Mouse (Mus musculus): Measurements from ENCODE around the gene Yipf4. TPM values are rescaled to one million over a fixed set of nuclear protein-coding genes. Genes with fewer than 3 reads are reported as not detected.

The Yipf4 gene
- total RNA-seq (2014; rRNA removed) (40.5 and 41.8 TPM in 2 replicates), polyA plus RNA-seq (2015; fragmentation: Nextera tagmentation; extraction: Ambion mirVana) (46.8 and 51.7 TPM in 2 replicates)

GRCm38 (mm10) chr17:74489024-74489900, at the start of gene Yipf4:
Yipf4 (plus strand) TSS chr17:74489493.
- Histone ChIP-seq H3K9ac (replicated peaks; ENCODE audit: low read length, poor library complexity, severe bottlenecking) (peak within 1 kb of the TSS; percentile 92), H3K4me3 (ENCODE audit: low read depth, low read length) (peak within 1 kb of the TSS; percentile 100), H3K27ac (ENCODE audit: low read depth, low read length) (peak within 1 kb of the TSS; percentile 81), H3K36me3 (ENCODE audit: insufficient read depth, low read length) (peaks cover 6% of the 10 kb centered on the region; the same call in 1 of the 2 replicates), H3K9me3 (ENCODE audit: low read length) (no peaks in the 10 kb centered on the region), H3K4me2 (ENCODE audit: low read depth, low read length, poor library complexity, severe bottlenecking) (peak within 1 kb of the TSS; percentile 62), H3K4me1 (ENCODE audit: insufficient read depth, low read length) (no peaks in the 10 kb centered on the region), H3K27me3 (ENCODE audit: insufficient read depth, low read length) (no peaks in the 10 kb centered on the region)
- WGBS = 5% methylated on average over 58 of the region's 58 CpGs
- ATAC-seq (ENCODE audit: low FRiP score) (peak; percentile 98), DNase-seq (ENCODE audit: low spot score) (peak; percentile 98)
- TF ChIP-seq CTCF (IDR thresholded peaks at IDR 0.05) = no peak

- Histone ChIP-seq H3K4me2 (ENCODE audit: low read depth, low read length, poor library complexity, severe bottlenecking) (no peak overlapping the region), H3K27me3 (ENCODE audit: insufficient read depth, low read length) (no peaks in the 10 kb centered on the region), H3K4me3 (ENCODE audit: low read depth, low read length) (no peak overlapping the region), H3K9ac (replicated peaks; ENCODE audit: low read length, poor library complexity, severe bottlenecking) (no peak overlapping the region), H3K36me3 (ENCODE audit: insufficient read depth, low read length) (no peaks in the 10 kb centered on the region), H3K27ac (ENCODE audit: low read depth, low read length) (no peak overlapping the region), H3K9me3 (ENCODE audit: low read length) (no peaks in the 10 kb centered on the region), H3K4me1 (ENCODE audit: insufficient read depth, low read length) (no peaks in the 10 kb centered on the region)
- 78% methylated on average over 5 of the region's 5 CpGs for WGBS
- ATAC-seq (ENCODE audit: low FRiP score) = no peak
- TF ChIP-seq CTCF (IDR thresholded peaks at IDR 0.05) = no peak
- DNase-seq (ENCODE audit: low spot score) = no peak
These were observed 48.8 kb upstream of the Yipf4 start for GRCm38 (mm10) chr17:74440486-74440885.

GRCm38 (mm10) chr17:74449776-74450175, 39.5 kb upstream of the Yipf4 start:
- H3K36me3 ChIP-seq (ENCODE audit: insufficient read depth, low read length) = no peaks in the 10 kb centered on the region
- no peak for ATAC-seq (ENCODE audit: low FRiP score)
- TF ChIP-seq CTCF (IDR thresholded peaks at IDR 0.05) = no peak
- no peak overlapping the region for H3K27ac ChIP-seq (ENCODE audit: low read depth, low read length)
- no peak for DNase-seq (ENCODE audit: low spot score)
- WGBS = 89% methylated on average over 10 of the region's 10 CpGs
- H3K9me3 ChIP-seq (ENCODE audit: low read length) = no peaks in the 10 kb centered on the region
- no peaks in the 10 kb centered on the region for H3K4me1 ChIP-seq (ENCODE audit: insufficient read depth, low read length)
- H3K9ac ChIP-seq (replicated peaks; ENCODE audit: low read length, poor library complexity, severe bottlenecking) = no peak overlapping the region
- no peak overlapping the region for H3K4me3 ChIP-seq (ENCODE audit: low read depth, low read length)
- H3K4me2 ChIP-seq (ENCODE audit: low read depth, low read length, poor library complexity, severe bottlenecking) = no peak overlapping the region
- H3K27me3 ChIP-seq (ENCODE audit: insufficient read depth, low read length) = no peaks in the 10 kb centered on the region

GRCm38 (mm10) chr17:74453928-74454327, 35.4 kb upstream of the Yipf4 start:
- Histone ChIP-seq H3K4me2 (ENCODE audit: low read depth, low read length, poor library complexity, severe bottlenecking) (no peak overlapping the region), H3K9ac (replicated peaks; ENCODE audit: low read length, poor library complexity, severe bottlenecking) (no peak overlapping the region), H3K4me1 (ENCODE audit: insufficient read depth, low read length) (no peaks in the 10 kb centered on the region), H3K9me3 (ENCODE audit: low read length) (no peaks in the 10 kb centered on the region), H3K27me3 (ENCODE audit: insufficient read depth, low read length) (no peaks in the 10 kb centered on the region), H3K27ac (ENCODE audit: low read depth, low read length) (no peak overlapping the region), H3K36me3 (ENCODE audit: insufficient read depth, low read length) (no peaks in the 10 kb centered on the region), H3K4me3 (ENCODE audit: low read depth, low read length) (no peak overlapping the region)
- 86% methylated on average over 3 of the region's 3 CpGs for WGBS
- no peak for DNase-seq (ENCODE audit: low spot score)
- ATAC-seq (ENCODE audit: low FRiP score) = no peak
- no peak for TF ChIP-seq CTCF (IDR thresholded peaks at IDR 0.05)

- WGBS = 89% methylated on average over 1 of the region's 1 CpGs
- TF ChIP-seq CTCF (IDR thresholded peaks at IDR 0.05) = no peak
- H3K9me3 ChIP-seq (ENCODE audit: low read length) = no peaks in the 10 kb centered on the region
These were observed 34.6 kb upstream of the Yipf4 start for GRCm38 (mm10) chr17:74454660-74455059.

GRCm38 (mm10) chr17:74455426-74455825, 33.9 kb upstream of the Yipf4 start:
- Histone ChIP-seq H3K9ac (replicated peaks; ENCODE audit: low read length, poor library complexity, severe bottlenecking) (no peak overlapping the region), H3K27me3 (ENCODE audit: insufficient read depth, low read length) (no peaks in the 10 kb centered on the region), H3K27ac (ENCODE audit: low read depth, low read length) (no peak overlapping the region), H3K4me1 (ENCODE audit: insufficient read depth, low read length) (no peaks in the 10 kb centered on the region), H3K9me3 (ENCODE audit: low read length) (no peaks in the 10 kb centered on the region), H3K4me3 (ENCODE audit: low read depth, low read length) (no peak overlapping the region), H3K36me3 (ENCODE audit: insufficient read depth, low read length) (no peaks in the 10 kb centered on the region), H3K4me2 (ENCODE audit: low read depth, low read length, poor library complexity, severe bottlenecking) (no peak overlapping the region)
- 88% methylated on average over 4 of the region's 4 CpGs for WGBS
- DNase-seq (ENCODE audit: low spot score) (no peak), ATAC-seq (ENCODE audit: low FRiP score) (no peak)
- TF ChIP-seq CTCF (IDR thresholded peaks at IDR 0.05) = no peak

More at GRCm38 (mm10) chr17:74454660-74455059, 34.6 kb upstream of the Yipf4 start:
- Histone ChIP-seq H3K36me3 (ENCODE audit: insufficient read depth, low read length) (no peaks in the 10 kb centered on the region), H3K4me1 (ENCODE audit: insufficient read depth, low read length) (no peaks in the 10 kb centered on the region), H3K4me2 (ENCODE audit: low read depth, low read length, poor library complexity, severe bottlenecking) (no peak overlapping the region), H3K27me3 (ENCODE audit: insufficient read depth, low read length) (no peaks in the 10 kb centered on the region), H3K9ac (replicated peaks; ENCODE audit: low read length, poor library complexity, severe bottlenecking) (no peak overlapping the region), H3K27ac (ENCODE audit: low read depth, low read length) (no peak overlapping the region), H3K4me3 (ENCODE audit: low read depth, low read length) (no peak overlapping the region)
- DNase-seq (ENCODE audit: low spot score) (no peak), ATAC-seq (ENCODE audit: low FRiP score) (no peak)

Data from midbrain, postnatal 0 days (tissue).